Mouse (Mus musculus): ENCODE data around the gene Stpg3. TPM values are rescaled to one million over a fixed set of nuclear protein-coding genes. Genes with fewer than 3 reads are reported as not detected.
A peak's percentile ranks its signal among the peaks of the same experiment; 100 is the strongest.

Gene Stpg3
- polyA plus RNA-seq, 1 experiment from 2014 or later: not detected

GRCm38 (mm10) chr2:25168665-25168978 lies 45.8 kb downstream of the Stpg3 start:
- Histone ChIP-seq H3K27ac (peak overlapping the region; percentile 78), H3K36me3 (no peaks in the 10 kb centered on the region), H3K9me3 (no peaks in the 10 kb centered on the region), H3K4me3 (replicated peaks) (peak overlapping the region; percentile 52), H3K27me3 (0 out of 2 replicates have a peak, but pooled peaks cover 3% of the 10 kb centered on the region), H3K4me2 (peak overlapping the region; percentile 91), H3K4me1 (replicated peaks) (peaks cover 35% of the 10 kb centered on the region), H3K9ac (replicated peaks) (peak overlapping the region; percentile 69; the same call in 1 of the 2 replicates)
- 14% methylated on average over 2 of the region's 2 CpGs for WGBS
- ATAC-seq (ENCODE audit: insufficient number of reproducible peaks, insufficient read depth, low FRiP score, low TSS enrichment, low read depth): peak; percentile 4; the same call in 1 of the 2 replicates

GRCm38 (mm10) chr2:25167919-25168664 lies 46.3 kb downstream of the Stpg3 start:
- H3K9ac ChIP-seq (replicated peaks): peak overlapping the region; percentile 69
- peak overlapping the region; percentile 52 for H3K4me3 ChIP-seq (replicated peaks)
- H3K4me2 ChIP-seq: peak overlapping the region; percentile 91
- peak overlapping the region; percentile 78 for H3K27ac ChIP-seq
- H3K4me1 ChIP-seq (replicated peaks): peaks cover 41% of the 10 kb centered on the region
- peak; percentile 62 for ATAC-seq (ENCODE audit: insufficient number of reproducible peaks, insufficient read depth, low FRiP score, low TSS enrichment, low read depth)
- no peaks in the 10 kb centered on the region for H3K36me3 ChIP-seq
- H3K27me3 ChIP-seq: 0 out of 2 replicates have a peak, but pooled peaks cover 3% of the 10 kb centered on the region
- H3K9me3 ChIP-seq: no peaks in the 10 kb centered on the region
- WGBS: under 1% methylated on average over 37 of the region's 41 CpGs

- peak; percentile 21; the same call in 1 of the 2 replicates for ATAC-seq (ENCODE audit: insufficient number of reproducible peaks, insufficient read depth, low FRiP score, low TSS enrichment, low read depth)
- 19% methylated on average over 4 of the region's 4 CpGs for WGBS
- H3K4me3 ChIP-seq (replicated peaks): peak overlapping the region; percentile 52
- peak overlapping the region; percentile 78 for H3K27ac ChIP-seq
- H3K27me3 ChIP-seq: 0 out of 2 replicates have a peak, but pooled peaks cover 3% of the 10 kb centered on the region
- peak overlapping the region; percentile 91 for H3K4me2 ChIP-seq
- peak overlapping the region; percentile 69; the same call in 1 of the 2 replicates for H3K9ac ChIP-seq (replicated peaks)
- no peaks in the 10 kb centered on the region for H3K9me3 ChIP-seq
- H3K4me1 ChIP-seq (replicated peaks): peaks cover 46% of the 10 kb centered on the region
- H3K36me3 ChIP-seq: no peaks in the 10 kb centered on the region
These were observed 47.0 kb downstream of the Stpg3 start for GRCm38 (mm10) chr2:25167481-25167880.

Other genes with a start within 250 kb of the Stpg3 start
- gene Mrpl41, start 239.5 kb downstream of the Stpg3 start, polyA plus RNA-seq (2016; fragmentation: Nextera tagmentation; extraction: Ambion mirVana): 132 and 147 TPM in 2 replicates
- gene Pnpla7, start 238.6 kb downstream of the Stpg3 start, polyA plus RNA-seq (2016; fragmentation: Nextera tagmentation; extraction: Ambion mirVana): 8.2 and 11.0 TPM in 2 replicates
- 77.8 and 90.6 TPM in 2 replicates for gene Nsmf, start 160.3 kb downstream of the Stpg3 start, polyA plus RNA-seq (2016; fragmentation: Nextera tagmentation; extraction: Ambion mirVana)
- gene Entpd8, start 134.3 kb downstream of the Stpg3 start, polyA plus RNA-seq (2016; fragmentation: Nextera tagmentation; extraction: Ambion mirVana): not detected in 2 replicates
- 0.13 TPM in 1 of 2 replicates, not detected in the other for gene Noxa1, start 119.5 kb downstream of the Stpg3 start, polyA plus RNA-seq (2016; fragmentation: Nextera tagmentation; extraction: Ambion mirVana)
- gene Nrarp, start 33.9 kb downstream of the Stpg3 start, polyA plus RNA-seq (2016; fragmentation: Nextera tagmentation; extraction: Ambion mirVana): 20.6 and 23.1 TPM in 2 replicates
- 2.9 and 3.2 TPM in 2 replicates for gene Tor4a, start 17.8 kb downstream of the Stpg3 start, polyA plus RNA-seq (2016; fragmentation: Nextera tagmentation; extraction: Ambion mirVana)
- gene Nelfb, start 3.1 kb downstream of the Stpg3 start, polyA plus RNA-seq (2016; fragmentation: Nextera tagmentation; extraction: Ambion mirVana): 118 and 121 TPM in 2 replicates
- not detected in 2 replicates for gene Fam166a, start 4.1 kb upstream of the Stpg3 start, polyA plus RNA-seq (2016; fragmentation: Nextera tagmentation; extraction: Ambion mirVana)
- 481 and 489 TPM in 2 replicates for gene Tubb4b, start 10.1 kb upstream of the Stpg3 start, polyA plus RNA-seq (2016; fragmentation: Nextera tagmentation; extraction: Ambion mirVana)
- gene Slc34a3, start 19.7 kb upstream of the Stpg3 start, polyA plus RNA-seq (2016; fragmentation: Nextera tagmentation; extraction: Ambion mirVana): not detected in 2 replicates
- gene Rnf224, start 22.1 kb upstream of the Stpg3 start, polyA plus RNA-seq (2016; fragmentation: Nextera tagmentation; extraction: Ambion mirVana): not detected in 2 replicates
- gene Rnf208, start 27.6 kb upstream of the Stpg3 start, polyA plus RNA-seq (2016; fragmentation: Nextera tagmentation; extraction: Ambion mirVana): 6.5 and 7.2 TPM in 2 replicates
- 0.26 TPM in 1 of 2 replicates, not detected in the other for gene Cysrt1, start 27.8 kb upstream of the Stpg3 start, polyA plus RNA-seq (2016; fragmentation: Nextera tagmentation; extraction: Ambion mirVana)
- 5.5 and 5.7 TPM in 2 replicates for gene AL732309.1, start 32.2 kb upstream of the Stpg3 start, polyA plus RNA-seq (2016; fragmentation: Nextera tagmentation; extraction: Ambion mirVana)
- gene Tmem203, start 40.8 kb upstream of the Stpg3 start, polyA plus RNA-seq (2016; fragmentation: Nextera tagmentation; extraction: Ambion mirVana): 20.5 and 20.7 TPM in 2 replicates
- gene Tprn, start 48.0 kb upstream of the Stpg3 start, polyA plus RNA-seq (2016; fragmentation: Nextera tagmentation; extraction: Ambion mirVana): 8.7 TPM in 2 replicates
- 217 and 218 TPM in 2 replicates for gene Ssna1, start 57.8 kb upstream of the Stpg3 start, polyA plus RNA-seq (2016; fragmentation: Nextera tagmentation; extraction: Ambion mirVana)
- gene Anapc2, start 57.8 kb upstream of the Stpg3 start, polyA plus RNA-seq (2016; fragmentation: Nextera tagmentation; extraction: Ambion mirVana): 141 and 151 TPM in 2 replicates
- not detected in 2 replicates for gene Tmem210, start 73.5 kb upstream of the Stpg3 start, polyA plus RNA-seq (2016; fragmentation: Nextera tagmentation; extraction: Ambion mirVana)
- gene Lrrc26, start 75.3 kb upstream of the Stpg3 start, polyA plus RNA-seq (2016; fragmentation: Nextera tagmentation; extraction: Ambion mirVana): not detected in 2 replicates
- 0.19 and 0.93 TPM in 2 replicates for gene Grin1, start 104.5 kb upstream of the Stpg3 start, polyA plus RNA-seq (2016; fragmentation: Nextera tagmentation; extraction: Ambion mirVana)
- 57.2 and 58.9 TPM in 2 replicates for gene Man1b1, start 117.7 kb upstream of the Stpg3 start, polyA plus RNA-seq (2016; fragmentation: Nextera tagmentation; extraction: Ambion mirVana)
- 19.7 and 21.8 TPM in 2 replicates for gene Dpp7, start 141.7 kb upstream of the Stpg3 start, polyA plus RNA-seq (2016; fragmentation: Nextera tagmentation; extraction: Ambion mirVana)
- gene Uap1l1, start 151.0 kb upstream of the Stpg3 start, polyA plus RNA-seq (2016; fragmentation: Nextera tagmentation; extraction: Ambion mirVana): 7.2 and 7.8 TPM in 2 replicates
- 63.4 and 69.0 TPM in 2 replicates for gene Sapcd2, start 157.7 kb upstream of the Stpg3 start, polyA plus RNA-seq (2016; fragmentation: Nextera tagmentation; extraction: Ambion mirVana)
- 0.15 and 0.31 TPM in 2 replicates for gene Entpd2, start 181.2 kb upstream of the Stpg3 start, polyA plus RNA-seq (2016; fragmentation: Nextera tagmentation; extraction: Ambion mirVana)
- 10.9 and 12.6 TPM in 2 replicates for gene Npdc1, start 184.7 kb upstream of the Stpg3 start, polyA plus RNA-seq (2016; fragmentation: Nextera tagmentation; extraction: Ambion mirVana)
- gene Fut7, start 208.6 kb upstream of the Stpg3 start, polyA plus RNA-seq (2016; fragmentation: Nextera tagmentation; extraction: Ambion mirVana): not detected in 2 replicates
- 3.5 and 5.3 TPM in 2 replicates for gene Abca2, start 214.1 kb upstream of the Stpg3 start, polyA plus RNA-seq (2016; fragmentation: Nextera tagmentation; extraction: Ambion mirVana)
- 0.68 and 1.0 TPM in 2 replicates for gene Clic3, start 242.2 kb upstream of the Stpg3 start, polyA plus RNA-seq (2016; fragmentation: Nextera tagmentation; extraction: Ambion mirVana)
- gene Paxx, start 246.5 kb upstream of the Stpg3 start, polyA plus RNA-seq (2016; fragmentation: Nextera tagmentation; extraction: Ambion mirVana): 23.2 and 23.6 TPM in 2 replicates

Measured in limb, embryonic 12.5 days (tissue).